Mouse (Mus musculus): ENCODE measurements around the gene Kcnb1. TPM values are rescaled to one million over a fixed set of nuclear protein-coding genes. Genes with fewer than 3 reads are reported as not detected.

Gene Kcnb1
- polyA plus RNA-seq, 1 experiment = 1.4 TPM

GRCm38 (mm10) chr2:167136909-167137308 is 53.0 kb downstream of the Kcnb1 start:
- H3K9ac ChIP-seq (ENCODE audit: low read depth, poor library complexity, severe bottlenecking) = no peak overlapping the region
- H3K36me3 ChIP-seq (ENCODE audit: control insufficient read depth, insufficient read depth, low read length, poor library complexity, severe bottlenecking) = no peaks in the 10 kb centered on the region
- no peaks in the 10 kb centered on the region for H3K9me3 ChIP-seq (replicated peaks; ENCODE audit: control insufficient read depth, insufficient read depth, low read length, poor library complexity, severe bottlenecking)
- no peak overlapping the region for H3K4me3 ChIP-seq (ENCODE audit: low read depth, low read length)
- TF ChIP-seq POLR2A (IDR thresholded peaks at IDR 0.05; ENCODE audit: insufficient read depth, low read length) (no peak), CTCF (IDR thresholded peaks at IDR 0.05; ENCODE audit: low read depth, low read length) (no peak), EP300 (IDR thresholded peaks at IDR 0.05; ENCODE audit: insufficient read depth, low read depth, low read length) (no peak)
- no peaks in the 10 kb centered on the region for H3K27me3 ChIP-seq (ENCODE audit: control insufficient read depth, insufficient read depth, low read length, poor library complexity, severe bottlenecking)
- no peak overlapping the region for H3K27ac ChIP-seq (ENCODE audit: insufficient read depth, low read length)
- peaks cover 3% of the 10 kb centered on the region for H3K4me1 ChIP-seq (ENCODE audit: control insufficient read depth, insufficient read depth, low read length)

- Histone ChIP-seq H3K36me3 (ENCODE audit: control insufficient read depth, insufficient read depth, low read length, poor library complexity, severe bottlenecking) (no peaks in the 10 kb centered on the region), H3K27me3 (ENCODE audit: control insufficient read depth, insufficient read depth, low read length, poor library complexity, severe bottlenecking) (no peaks in the 10 kb centered on the region), H3K9me3 (replicated peaks; ENCODE audit: control insufficient read depth, insufficient read depth, low read length, poor library complexity, severe bottlenecking) (no peaks in the 10 kb centered on the region), H3K4me1 (ENCODE audit: control insufficient read depth, insufficient read depth, low read length) (no peaks in the 10 kb centered on the region), H3K27ac (ENCODE audit: insufficient read depth, low read length) (no peak overlapping the region), H3K4me3 (ENCODE audit: low read depth, low read length) (no peak overlapping the region), H3K9ac (ENCODE audit: low read depth, poor library complexity, severe bottlenecking) (no peak overlapping the region)
- TF ChIP-seq CTCF (IDR thresholded peaks at IDR 0.05; ENCODE audit: low read depth, low read length) (no peak), EP300 (IDR thresholded peaks at IDR 0.05; ENCODE audit: insufficient read depth, low read depth, low read length) (no peak), POLR2A (IDR thresholded peaks at IDR 0.05; ENCODE audit: insufficient read depth, low read length) (no peak)
Observed at GRCm38 (mm10) chr2:167132041-167132440, 57.9 kb downstream of the Kcnb1 start.

GRCm38 (mm10) chr2:167130050-167130770 is 59.7 kb downstream of the Kcnb1 start:
- 0 out of 2 replicates have a peak overlapping the region, but pooled peaks have one; percentile 16 for H3K9ac ChIP-seq (ENCODE audit: low read depth, poor library complexity, severe bottlenecking)
- peaks cover 4% of the 10 kb centered on the region for H3K4me1 ChIP-seq (ENCODE audit: control insufficient read depth, insufficient read depth, low read length)
- peak overlapping the region; percentile 43 for H3K4me3 ChIP-seq (ENCODE audit: low read depth, low read length)
- no peaks in the 10 kb centered on the region for H3K9me3 ChIP-seq (replicated peaks; ENCODE audit: control insufficient read depth, insufficient read depth, low read length, poor library complexity, severe bottlenecking)
- no peaks in the 10 kb centered on the region for H3K27me3 ChIP-seq (ENCODE audit: control insufficient read depth, insufficient read depth, low read length, poor library complexity, severe bottlenecking)
- TF ChIP-seq EP300 (IDR thresholded peaks at IDR 0.05; ENCODE audit: insufficient read depth, low read depth, low read length) (no peak), CTCF (IDR thresholded peaks at IDR 0.05; ENCODE audit: low read depth, low read length) (no peak), POLR2A (IDR thresholded peaks at IDR 0.05; ENCODE audit: insufficient read depth, low read length) (no peak)
- H3K27ac ChIP-seq (ENCODE audit: insufficient read depth, low read length) = peak overlapping the region; percentile 40
- H3K36me3 ChIP-seq (ENCODE audit: control insufficient read depth, insufficient read depth, low read length, poor library complexity, severe bottlenecking) = no peaks in the 10 kb centered on the region

DNA sequence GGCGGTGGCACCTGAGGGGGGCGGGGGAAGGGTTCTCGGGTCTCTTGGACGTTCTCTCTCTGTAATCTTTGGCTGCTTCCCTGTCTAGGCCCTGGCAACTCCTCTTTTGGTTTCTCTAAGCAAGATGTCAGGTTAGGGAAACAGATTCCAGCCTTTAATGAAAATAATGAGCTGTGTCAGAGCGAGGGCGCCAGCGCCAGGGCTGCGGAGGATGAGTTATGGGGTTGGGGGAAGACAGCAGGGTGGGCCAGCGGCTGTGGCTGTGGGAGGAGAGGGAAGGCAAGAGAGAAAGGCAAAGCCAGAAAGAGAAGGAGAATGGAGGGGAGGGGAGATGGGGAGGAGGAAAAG is 60.4 kb downstream of the Kcnb1 start:
- TF ChIP-seq CTCF (IDR thresholded peaks at IDR 0.05; ENCODE audit: low read depth, low read length) (no peak), POLR2A (IDR thresholded peaks at IDR 0.05; ENCODE audit: insufficient read depth, low read length) (no peak), EP300 (IDR thresholded peaks at IDR 0.05; ENCODE audit: insufficient read depth, low read depth, low read length) (no peak)

DNA sequence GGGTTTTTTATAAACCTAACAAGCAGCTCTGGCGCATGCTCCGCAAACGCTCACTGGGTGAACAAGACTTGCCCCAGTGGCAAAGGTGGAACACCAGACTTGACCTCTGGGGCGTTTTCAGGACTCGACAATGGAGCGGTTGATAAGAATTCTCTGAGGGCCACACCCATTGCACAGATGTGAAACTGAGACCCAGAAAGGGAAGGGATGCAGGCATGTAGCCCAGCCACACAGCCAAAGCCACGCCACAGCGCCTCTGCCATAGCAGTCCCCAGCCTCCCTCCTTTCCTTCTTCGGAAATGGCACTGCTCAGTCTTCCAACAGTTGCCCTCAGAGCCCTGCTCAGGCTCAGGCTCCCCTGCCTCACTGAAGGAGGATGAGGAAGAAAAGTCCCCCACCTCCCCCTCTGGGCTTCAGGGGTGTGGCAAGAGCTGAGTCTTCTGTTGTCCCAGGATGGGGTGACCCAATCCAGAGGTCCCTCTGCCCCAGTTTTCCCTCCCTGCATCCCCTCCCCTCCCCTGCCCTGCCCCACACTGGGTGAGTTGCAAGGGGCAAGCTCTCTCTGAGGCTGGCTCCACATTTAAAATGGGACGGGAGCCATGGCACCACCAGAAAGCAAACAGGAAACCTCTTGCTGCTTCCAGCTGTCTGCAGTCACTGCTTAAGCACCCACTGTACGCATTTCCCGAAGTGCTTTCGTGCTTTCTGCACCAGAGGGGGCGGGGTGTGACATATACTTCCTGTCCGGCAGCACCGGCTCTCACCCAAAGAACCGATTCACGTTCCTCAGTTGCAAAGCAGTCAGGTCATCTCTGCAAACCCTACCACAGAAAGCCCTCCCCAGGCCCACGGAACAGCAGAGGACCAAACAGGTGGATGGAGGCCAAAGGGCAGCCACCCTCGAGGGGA is 61.0 kb downstream of the Kcnb1 start:
- TF ChIP-seq EP300 (IDR thresholded peaks at IDR 0.05; ENCODE audit: insufficient read depth, low read depth, low read length) (peak; percentile 54; the same call in 1 of the 2 replicates), CTCF (IDR thresholded peaks at IDR 0.05; ENCODE audit: low read depth, low read length) (no peak)
- H3K27ac ChIP-seq (ENCODE audit: insufficient read depth, low read length) = 0 out of 2 replicates have a peak overlapping the region, but pooled peaks have one; percentile 6
- H3K9ac ChIP-seq (ENCODE audit: low read depth, poor library complexity, severe bottlenecking) = 0 out of 2 replicates have a peak overlapping the region, but pooled peaks have one; percentile 16
- no peaks in the 10 kb centered on the region for H3K9me3 ChIP-seq (replicated peaks; ENCODE audit: control insufficient read depth, insufficient read depth, low read length, poor library complexity, severe bottlenecking)
- H3K36me3 ChIP-seq (ENCODE audit: control insufficient read depth, insufficient read depth, low read length, poor library complexity, severe bottlenecking) = no peaks in the 10 kb centered on the region
- no peaks in the 10 kb centered on the region for H3K27me3 ChIP-seq (ENCODE audit: control insufficient read depth, insufficient read depth, low read length, poor library complexity, severe bottlenecking)
- H3K4me3 ChIP-seq (ENCODE audit: low read depth, low read length) = peak overlapping the region; percentile 43
- H3K4me1 ChIP-seq (ENCODE audit: control insufficient read depth, insufficient read depth, low read length) = peaks cover 11% of the 10 kb centered on the region

More for the DNA sequence above, 60.4 kb downstream of the Kcnb1 start:
- no peaks in the 10 kb centered on the region for H3K27me3 ChIP-seq (ENCODE audit: control insufficient read depth, insufficient read depth, low read length, poor library complexity, severe bottlenecking)
- peak overlapping the region; percentile 43 for H3K4me3 ChIP-seq (ENCODE audit: low read depth, low read length)
- peak overlapping the region; percentile 40; the same call in 1 of the 2 replicates for H3K27ac ChIP-seq (ENCODE audit: insufficient read depth, low read length)
- H3K4me1 ChIP-seq (ENCODE audit: control insufficient read depth, insufficient read depth, low read length) = peaks cover 10% of the 10 kb centered on the region
- no peaks in the 10 kb centered on the region for H3K9me3 ChIP-seq (replicated peaks; ENCODE audit: control insufficient read depth, insufficient read depth, low read length, poor library complexity, severe bottlenecking)
- H3K9ac ChIP-seq (ENCODE audit: low read depth, poor library complexity, severe bottlenecking) = 0 out of 2 replicates have a peak overlapping the region, but pooled peaks have one; percentile 16
- H3K36me3 ChIP-seq (ENCODE audit: control insufficient read depth, insufficient read depth, low read length, poor library complexity, severe bottlenecking) = no peaks in the 10 kb centered on the region

Measured in ES-Bruce4 (cell line).